Mouse (Mus musculus): ENCODE measurements at regions not wholly inside any gene's neighbourhood (a gene's known extent, or its start where the extent isn't known, plus 50 kb on each side); places are given as distances from the start of the nearest gene placed in this dataset.

- Histone ChIP-seq H3K4me1 (ENCODE audit: control insufficient read depth, insufficient read depth, low read length) (no peaks in the 10 kb centered on the region), H3K9me3 (ENCODE audit: control insufficient read depth, low read length) (no peaks in the 10 kb centered on the region), H3K36me3 (ENCODE audit: control insufficient read depth, insufficient read depth, low read length) (no peaks in the 10 kb centered on the region), H3K4me2 (ENCODE audit: low read depth, low read length) (no peak overlapping the region), H3K4me3 (ENCODE audit: low read depth, low read length) (no peak overlapping the region), H3K9ac (ENCODE audit: low read depth, low read length) (no peak overlapping the region), H3K27ac (replicated peaks; ENCODE audit: low read depth, low read length) (no peak overlapping the region), H3K27me3 (replicated peaks; ENCODE audit: control insufficient read depth, insufficient read depth, low read length) (no peaks in the 10 kb centered on the region)
- ATAC-seq (ENCODE audit: low read depth), result no peak
- DNase-seq (ENCODE audit: low spot score), result no peak
- 71% methylated on average over 4 of the region's 4 CpGs for WGBS
Observed at GRCm38 (mm10) chr10:101422562-101422961, 258.7 kb upstream of the Mgat4c start.

Measured in embryonic facial prominence, embryonic 14.5 days (tissue).